Mouse (Mus musculus): ENCODE data around the gene Kif15. TPM values are rescaled to one million over a fixed set of nuclear protein-coding genes. Genes with fewer than 3 reads are reported as not detected.

The Kif15 gene
- polyA plus RNA-seq (2015; fragmentation: Nextera tagmentation; extraction: Ambion mirVana) = 43.9 and 56.0 TPM in 2 replicates

DNA sequence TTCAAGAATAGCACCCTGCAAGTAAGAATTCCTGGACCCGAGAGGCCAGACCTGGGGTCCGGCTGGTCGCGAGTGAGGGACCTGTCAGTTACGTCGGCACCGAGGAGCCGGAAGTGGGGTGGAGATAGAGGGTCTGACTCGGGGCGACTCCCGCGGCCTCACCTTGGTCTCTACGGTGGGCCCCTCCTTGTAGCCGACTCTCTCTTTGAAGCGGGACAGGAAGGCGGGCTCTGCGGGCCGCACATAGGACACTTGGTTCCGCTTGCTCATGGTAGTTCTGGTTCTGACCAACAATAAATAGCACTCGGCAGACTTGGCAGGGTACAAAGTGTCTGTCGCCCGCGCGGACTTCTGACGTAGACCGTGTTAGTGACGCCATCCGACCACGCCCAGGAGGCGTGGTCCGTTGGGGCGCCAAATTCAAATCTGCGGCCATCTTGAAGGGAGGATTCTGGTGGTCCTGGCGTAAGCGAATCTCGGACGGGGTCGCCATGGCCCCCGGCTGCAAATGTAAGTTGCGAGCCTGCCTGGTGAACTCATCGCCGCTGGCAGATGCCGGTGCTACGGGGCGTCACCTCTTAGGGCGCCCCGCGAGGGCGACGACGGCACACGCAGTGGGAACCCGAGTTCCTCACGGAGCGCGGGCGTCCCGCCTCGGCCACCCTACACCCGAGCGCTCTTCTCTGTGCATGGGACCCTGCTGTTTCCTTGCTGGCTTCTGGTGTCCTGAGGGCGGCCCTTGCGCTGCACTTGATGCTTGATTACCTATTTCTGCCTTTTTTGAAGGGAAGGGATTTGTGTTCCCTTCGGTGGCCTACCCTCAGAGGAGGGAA is at the start of gene Kif15, which contains the start of gene 1110059G10Rik:
Gene Kif15, plus strand, starts transcription at position 404 of the 833 bp plus-strand sequence.
Gene 1110059G10Rik, minus strand, starts transcription at position 358 of the 833 bp plus-strand sequence.
- Histone ChIP-seq H3K4me1 (ENCODE audit: insufficient read depth, low read length) (peaks cover 13% of the 10 kb centered on the region; the same call in 1 of the 2 replicates), H3K27ac (ENCODE audit: low read length) (peak within 1 kb of the TSS; percentile 46), H3K4me2 (replicated peaks; ENCODE audit: low read depth, low read length) (peak within 1 kb of the TSS; percentile 59), H3K36me3 (ENCODE audit: insufficient read depth, low read length) (peaks cover 7% of the 10 kb centered on the region), H3K4me3 (ENCODE audit: low read length) (peak within 1 kb of the TSS; percentile 68), H3K27me3 (ENCODE audit: insufficient read depth, low read length) (no peaks in the 10 kb centered on the region), H3K9me3 (ENCODE audit: low read length) (no peaks in the 10 kb centered on the region), H3K9ac (replicated peaks; ENCODE audit: low read length) (peak within 1 kb of the TSS; percentile 80)
- ATAC-seq (ENCODE audit: low FRiP score, low TSS enrichment) = peak; percentile 97
- under 1% methylated on average over 64 of the region's 64 CpGs for WGBS

DNA sequence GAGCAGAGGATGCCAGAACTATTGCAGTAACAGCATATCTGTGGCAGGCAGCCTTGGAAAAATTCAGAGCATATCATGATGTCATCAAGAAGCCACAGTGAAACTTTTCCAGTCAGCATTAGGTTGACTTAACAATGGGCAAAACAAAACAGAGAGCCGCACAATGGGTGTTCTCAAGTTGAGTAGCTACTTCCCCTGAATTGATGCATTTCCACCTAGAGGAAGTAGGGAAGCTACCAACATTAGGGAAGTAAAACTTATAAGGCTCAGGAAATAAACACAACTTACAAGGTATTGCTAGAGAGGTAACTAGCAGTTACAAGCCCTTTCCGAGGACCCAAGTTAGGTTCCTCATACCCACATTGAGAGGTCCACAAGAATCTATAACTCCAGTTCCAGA is 49.8 kb upstream of the Kif15 start:
- ATAC-seq (ENCODE audit: low FRiP score, low TSS enrichment) = no peak
- Histone ChIP-seq H3K9ac (replicated peaks; ENCODE audit: low read length) (no peak overlapping the region), H3K27me3 (ENCODE audit: insufficient read depth, low read length) (no peaks in the 10 kb centered on the region), H3K36me3 (ENCODE audit: insufficient read depth, low read length) (peaks cover 2% of the 10 kb centered on the region; the same call in 1 of the 2 replicates), H3K4me3 (ENCODE audit: low read length) (no peak overlapping the region), H3K27ac (ENCODE audit: low read length) (no peak overlapping the region), H3K4me1 (ENCODE audit: insufficient read depth, low read length) (no peaks in the 10 kb centered on the region), H3K9me3 (ENCODE audit: low read length) (peaks cover 1% of the 10 kb centered on the region), H3K4me2 (replicated peaks; ENCODE audit: low read depth, low read length) (no peak overlapping the region)
- whole genome bisulfite sequencing = 91% methylated on average over 2 of the region's 2 CpGs

DNA sequence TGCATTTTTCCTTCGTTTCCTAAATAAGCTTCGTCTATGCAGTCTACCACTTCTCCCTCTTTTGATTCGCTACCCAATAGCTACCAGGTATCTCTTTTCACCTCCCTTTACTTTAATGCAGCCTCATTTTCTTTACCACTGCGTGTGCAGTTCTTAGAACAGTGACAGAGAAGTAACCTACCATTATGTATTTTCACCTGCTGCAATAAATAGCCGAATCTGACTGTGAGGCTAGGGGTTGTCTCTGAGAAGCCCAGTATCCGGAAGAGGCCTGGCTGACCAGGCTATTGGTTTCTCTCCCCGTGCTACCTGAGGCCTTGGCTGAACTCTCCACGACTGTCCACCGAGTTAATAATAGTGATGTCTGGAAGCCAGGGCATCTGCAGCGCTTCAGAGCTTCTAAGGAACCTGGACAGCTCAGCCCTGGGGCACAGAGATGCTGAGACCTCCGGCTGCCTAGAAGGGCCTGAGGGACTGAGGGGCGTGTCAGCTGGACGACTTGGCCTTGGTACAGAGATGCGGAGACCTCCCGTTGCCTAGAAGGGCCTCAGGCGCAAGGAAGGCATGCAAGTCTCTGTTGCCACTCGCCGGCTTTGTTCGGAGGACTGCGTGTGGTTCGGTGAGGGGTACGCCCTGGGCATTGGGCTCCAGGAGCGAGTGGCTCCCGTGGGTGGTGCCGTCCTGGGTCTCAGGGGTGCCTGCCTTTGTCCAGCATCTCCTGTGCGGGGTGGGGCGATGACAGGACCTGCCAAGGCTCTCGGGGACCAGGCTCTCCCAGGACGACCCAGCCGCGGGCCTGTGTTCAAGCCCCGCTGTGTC is 47.9 kb upstream of the Kif15 start:
- Histone ChIP-seq H3K27ac (ENCODE audit: low read length) (no peak overlapping the region), H3K4me1 (ENCODE audit: insufficient read depth, low read length) (no peaks in the 10 kb centered on the region), H3K36me3 (ENCODE audit: insufficient read depth, low read length) (peaks cover 11% of the 10 kb centered on the region), H3K9ac (replicated peaks; ENCODE audit: low read length) (peak overlapping the region; percentile 73), H3K27me3 (ENCODE audit: insufficient read depth, low read length) (no peaks in the 10 kb centered on the region), H3K4me3 (ENCODE audit: low read length) (peak overlapping the region; percentile 62), H3K9me3 (ENCODE audit: low read length) (peaks cover 3% of the 10 kb centered on the region; the same call in 1 of the 2 replicates), H3K4me2 (replicated peaks; ENCODE audit: low read depth, low read length) (peak overlapping the region; percentile 71)
- peak; percentile 100 for ATAC-seq (ENCODE audit: low FRiP score, low TSS enrichment)
- 13% methylated on average over 32 of the region's 32 CpGs for WGBS

DNA sequence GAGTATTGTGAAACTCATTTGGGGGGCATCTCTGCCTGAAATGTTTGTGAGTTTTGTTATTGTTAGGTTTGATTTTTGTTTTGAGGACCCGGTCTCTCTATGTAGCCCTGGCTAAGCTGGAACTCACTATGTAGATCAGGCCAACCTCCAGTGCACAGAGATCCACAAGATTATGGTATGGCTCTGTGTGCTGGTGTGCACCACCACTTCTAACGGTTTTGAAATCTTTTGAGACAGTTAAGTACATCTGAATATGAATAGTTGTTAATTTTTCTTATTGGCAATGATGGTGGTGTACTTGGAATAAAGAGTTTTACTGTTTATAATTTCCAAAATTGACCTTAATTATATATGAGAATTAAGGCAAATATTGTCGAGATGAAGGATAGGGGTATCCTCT is 28.4 kb upstream of the Kif15 start:
- peaks cover 6% of the 10 kb centered on the region for H3K4me1 ChIP-seq (ENCODE audit: insufficient read depth, low read length)
- H3K4me2 ChIP-seq (replicated peaks; ENCODE audit: low read depth, low read length) = peak overlapping the region; percentile 72
- H3K4me3 ChIP-seq (ENCODE audit: low read length) = peak overlapping the region; percentile 71
- H3K27ac ChIP-seq (ENCODE audit: low read length) = no peak overlapping the region
- 24% methylated on average over 3 of the region's 3 CpGs for WGBS
- peaks cover 27% of the 10 kb centered on the region for H3K36me3 ChIP-seq (ENCODE audit: insufficient read depth, low read length)
- H3K9ac ChIP-seq (replicated peaks; ENCODE audit: low read length) = peak overlapping the region; percentile 91; the same call in 1 of the 2 replicates
- ATAC-seq (ENCODE audit: low FRiP score, low TSS enrichment) = 0 out of 2 replicates have a peak, but pooled peaks have one; percentile 58
- H3K9me3 ChIP-seq (ENCODE audit: low read length) = no peaks in the 10 kb centered on the region
- peaks cover 8% of the 10 kb centered on the region for H3K27me3 ChIP-seq (ENCODE audit: insufficient read depth, low read length)

DNA sequence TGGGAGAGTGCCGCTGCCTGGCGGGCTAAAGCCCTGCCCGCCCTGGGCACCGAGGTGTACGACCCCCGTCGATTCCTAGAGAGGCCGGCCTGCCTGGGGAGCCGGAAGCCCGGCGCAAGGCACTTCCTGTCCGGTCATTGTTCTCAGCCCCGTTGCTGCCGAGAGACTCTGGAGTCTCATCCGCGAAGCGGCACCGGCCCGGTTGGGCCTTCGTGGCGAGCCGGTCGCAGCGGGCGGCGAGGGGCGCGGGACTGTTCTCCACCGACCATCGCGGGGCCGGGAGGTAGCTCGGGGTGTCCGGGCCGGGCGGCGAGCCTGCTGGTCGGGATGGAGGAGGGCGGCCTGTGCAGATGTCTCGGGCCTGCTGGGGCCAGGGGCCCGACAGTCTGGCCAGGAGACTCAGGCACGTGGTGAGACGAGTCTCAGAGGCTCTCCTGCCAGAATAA is 27.9 kb upstream of the Kif15 start, which contains the start of gene Zfp105:
Gene Zfp105, plus strand, starts transcription at position 137 of the 446 bp plus-strand sequence.
- Histone ChIP-seq H3K36me3 (ENCODE audit: insufficient read depth, low read length) (peaks cover 32% of the 10 kb centered on the region), H3K4me1 (ENCODE audit: insufficient read depth, low read length) (peaks cover 6% of the 10 kb centered on the region), H3K27me3 (ENCODE audit: insufficient read depth, low read length) (peaks cover 8% of the 10 kb centered on the region), H3K27ac (ENCODE audit: low read length) (peak within 1 kb of the TSS; percentile 51), H3K9ac (replicated peaks; ENCODE audit: low read length) (peak within 1 kb of the TSS; percentile 91), H3K4me2 (replicated peaks; ENCODE audit: low read depth, low read length) (peak within 1 kb of the TSS; percentile 72), H3K4me3 (ENCODE audit: low read length) (peak within 1 kb of the TSS; percentile 71), H3K9me3 (ENCODE audit: low read length) (no peaks in the 10 kb centered on the region)
- ATAC-seq (ENCODE audit: low FRiP score, low TSS enrichment) = peak; percentile 98
- WGBS = under 1% methylated on average over 41 of the region's 43 CpGs

DNA sequence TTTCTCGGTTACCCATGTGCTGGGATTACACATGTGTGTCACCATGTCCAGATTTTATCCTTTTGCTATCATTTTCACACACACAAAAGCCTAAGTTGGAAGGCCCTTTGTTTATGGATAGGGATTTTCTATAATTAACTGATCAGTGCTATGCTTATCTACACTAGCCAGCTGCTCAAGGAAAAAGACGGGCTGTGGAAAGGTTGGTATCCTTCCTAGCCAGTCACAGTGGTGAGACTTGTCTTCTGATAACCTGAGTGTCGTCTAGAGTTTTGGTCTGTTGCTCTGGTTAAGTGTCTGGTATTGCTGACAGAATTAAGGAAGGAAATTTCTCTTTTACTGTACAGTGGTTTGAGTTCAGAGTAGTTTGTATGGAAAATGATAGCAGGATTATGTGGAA is 21.9 kb upstream of the Kif15 start:
- Histone ChIP-seq H3K9ac (replicated peaks; ENCODE audit: low read length) (no peak overlapping the region), H3K9me3 (ENCODE audit: low read length) (peaks cover 8% of the 10 kb centered on the region; the same call in 1 of the 2 replicates), H3K36me3 (ENCODE audit: insufficient read depth, low read length) (peaks cover 72% of the 10 kb centered on the region), H3K4me3 (ENCODE audit: low read length) (no peak overlapping the region), H3K4me1 (ENCODE audit: insufficient read depth, low read length) (peaks cover under 1% of the 10 kb centered on the region), H3K27me3 (ENCODE audit: insufficient read depth, low read length) (no peaks in the 10 kb centered on the region), H3K27ac (ENCODE audit: low read length) (no peak overlapping the region), H3K4me2 (replicated peaks; ENCODE audit: low read depth, low read length) (no peak overlapping the region)
- ATAC-seq (ENCODE audit: low FRiP score, low TSS enrichment) = no peak
- WGBS = 92% methylated on average over 3 of the region's 3 CpGs

DNA sequence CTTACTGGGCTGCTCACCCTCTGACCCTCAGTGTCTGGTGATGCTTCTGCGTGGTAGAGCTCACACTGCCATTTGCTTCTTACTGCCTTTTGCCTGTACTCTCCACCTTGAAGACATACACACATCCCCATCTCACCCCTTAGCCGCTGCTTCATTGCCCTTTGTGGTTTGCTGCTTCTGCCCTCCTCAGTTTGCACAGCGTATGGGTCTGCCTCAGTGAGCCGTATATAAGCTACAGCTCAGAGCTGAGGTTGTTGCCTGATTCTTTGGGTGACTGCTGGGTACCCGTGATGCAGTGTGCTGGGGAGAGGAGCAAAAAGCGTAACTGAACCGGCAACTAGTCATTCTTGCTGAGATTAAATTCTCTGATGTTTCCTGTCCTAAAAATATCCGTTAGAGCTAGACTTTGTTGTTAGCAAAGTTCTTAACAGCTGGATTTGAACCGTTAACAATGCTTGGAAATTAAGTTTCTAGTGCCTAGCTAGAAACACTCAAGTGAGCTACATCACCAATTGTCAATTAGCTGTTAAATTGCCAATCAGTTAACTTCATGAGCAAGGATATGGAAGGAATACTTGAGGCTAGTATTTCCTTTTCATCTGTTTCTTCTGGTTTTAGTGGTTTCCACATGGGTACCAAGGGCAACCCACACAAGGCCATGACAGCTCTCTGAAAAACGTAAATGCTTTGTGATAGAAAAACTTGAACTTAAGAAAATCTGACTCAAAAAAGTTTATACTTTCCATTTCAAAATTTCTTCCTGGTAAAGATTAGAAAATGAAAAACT is 47.8 kb downstream of the Kif15 start:
- no peak overlapping the region for H3K4me3 ChIP-seq (ENCODE audit: low read length)
- H3K4me1 ChIP-seq (ENCODE audit: insufficient read depth, low read length) = no peaks in the 10 kb centered on the region
- no peaks in the 10 kb centered on the region for H3K27me3 ChIP-seq (ENCODE audit: insufficient read depth, low read length)
- WGBS = 94% methylated on average over 10 of the region's 10 CpGs
- no peak for ATAC-seq (ENCODE audit: low FRiP score, low TSS enrichment)
- H3K9me3 ChIP-seq (ENCODE audit: low read length) = no peaks in the 10 kb centered on the region
- H3K36me3 ChIP-seq (ENCODE audit: insufficient read depth, low read length) = peaks cover 50% of the 10 kb centered on the region
- no peak overlapping the region for H3K4me2 ChIP-seq (replicated peaks; ENCODE audit: low read depth, low read length)
- H3K9ac ChIP-seq (replicated peaks; ENCODE audit: low read length) = no peak overlapping the region
- no peak overlapping the region for H3K27ac ChIP-seq (ENCODE audit: low read length)

DNA sequence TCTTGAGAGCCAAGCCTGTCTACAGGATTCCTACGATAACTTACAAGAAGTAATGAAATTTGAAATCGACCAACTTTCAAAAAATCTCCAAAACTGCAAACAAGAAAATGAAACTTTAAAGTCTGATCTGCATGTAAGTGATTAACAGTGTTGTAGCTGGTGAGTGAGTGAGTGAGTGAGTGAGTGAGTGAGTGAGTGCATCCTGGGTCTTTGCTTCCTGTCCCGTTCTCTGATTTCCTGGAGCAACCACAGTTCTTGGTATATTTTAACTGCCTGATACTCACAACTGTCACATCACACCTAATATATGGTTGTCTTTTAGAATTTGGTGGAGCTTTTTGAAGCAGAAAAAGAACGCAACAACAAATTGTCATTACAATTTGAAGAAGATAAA is 48.3 kb downstream of the Kif15 start:
- Histone ChIP-seq H3K4me3 (ENCODE audit: low read length) (no peak overlapping the region), H3K4me2 (replicated peaks; ENCODE audit: low read depth, low read length) (no peak overlapping the region), H3K36me3 (ENCODE audit: insufficient read depth, low read length) (peaks cover 49% of the 10 kb centered on the region), H3K9ac (replicated peaks; ENCODE audit: low read length) (no peak overlapping the region), H3K27me3 (ENCODE audit: insufficient read depth, low read length) (no peaks in the 10 kb centered on the region), H3K9me3 (ENCODE audit: low read length) (no peaks in the 10 kb centered on the region), H3K4me1 (ENCODE audit: insufficient read depth, low read length) (no peaks in the 10 kb centered on the region), H3K27ac (ENCODE audit: low read length) (no peak overlapping the region)
- WGBS = 94% methylated on average over 4 of the region's 4 CpGs
- no peak for ATAC-seq (ENCODE audit: low FRiP score, low TSS enrichment)

DNA sequence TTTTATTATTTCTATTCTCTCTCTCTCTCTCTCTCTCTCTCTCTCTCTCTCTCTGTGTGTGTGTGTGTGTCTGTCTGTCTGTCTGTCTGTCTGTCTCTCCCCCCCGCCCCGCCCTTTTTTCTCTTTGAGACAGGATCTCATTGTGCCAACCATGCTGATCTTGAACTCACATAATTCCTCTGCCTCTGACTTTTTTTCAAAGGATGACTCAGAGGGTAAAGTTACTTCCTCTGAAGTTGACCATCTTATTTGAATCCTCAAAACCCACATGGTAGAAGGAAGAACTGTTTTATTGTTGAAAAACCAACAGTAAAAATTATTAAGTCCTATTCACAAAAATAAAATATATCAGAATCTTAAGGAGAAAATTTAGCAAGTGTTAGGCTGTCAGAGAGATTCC is 53.9 kb downstream of the Kif15 start:
- Histone ChIP-seq H3K4me1 (ENCODE audit: insufficient read depth, low read length) (no peaks in the 10 kb centered on the region), H3K27me3 (ENCODE audit: insufficient read depth, low read length) (no peaks in the 10 kb centered on the region), H3K27ac (ENCODE audit: low read length) (no peak overlapping the region), H3K36me3 (ENCODE audit: insufficient read depth, low read length) (peaks cover 62% of the 10 kb centered on the region), H3K9me3 (ENCODE audit: low read length) (no peaks in the 10 kb centered on the region), H3K4me2 (replicated peaks; ENCODE audit: low read depth, low read length) (no peak overlapping the region), H3K4me3 (ENCODE audit: low read length) (no peak overlapping the region), H3K9ac (replicated peaks; ENCODE audit: low read length) (no peak overlapping the region)
- no peak for ATAC-seq (ENCODE audit: low FRiP score, low TSS enrichment)
- 100% methylated on average over 2 of the region's 2 CpGs for WGBS
